Mouse (Mus musculus) limb, embryonic 14.5 days (tissue): ENCODE measurements at regions not wholly inside any gene's neighbourhood (a gene's known extent, or its start where the extent isn't known, plus 50 kb on each side); places are given as distances from the start of the nearest gene placed in this dataset.
A peak's percentile ranks its signal among the peaks of the same experiment; 100 is the strongest.
"Not testable (repeated sequence)": the region's sequence is repeated elsewhere in the genome, so short reads cannot be mapped to it uniquely, and the experiment has no call there.

Experiments used
- ATAC-seq: fragments of 200-750 bp; cut with Nextera tagmentation; 2 replicates; pipeline ENCODE4 v1.8.0; 2017; ENCODE audit warnings: low read depth, moderate number of reproducible peaks, moderate TSS enrichment; ENCODE audit not compliant: low FRiP score
- DNase-seq: peaks from one replicate; pipeline ENCODE4 v3.0.0-alpha.2; 2015; ENCODE audit warnings: low spot score
- H3K27ac ChIP-seq: fragments of 300-500 bp; sonication (generic); replicated peaks from 2 replicates; pipeline ENCODE4 v1.5.1; 2014; ENCODE audit warnings: low read depth, mild to moderate bottlenecking, low read length, moderate library complexity, mixed read lengths
- H3K27me3 ChIP-seq: fragments of 300-500 bp; sonication (generic); 2 replicates; pipeline ENCODE4 v1.6.1; 2014; ENCODE audit warnings: low read length, mixed read lengths; ENCODE audit not compliant: control insufficient read depth, insufficient read depth
- H3K36me3 ChIP-seq: fragments of 300-500 bp; sonication (generic); 2 replicates; pipeline ENCODE4 v1.6.1; 2014; ENCODE audit warnings: mild to moderate bottlenecking, low read length, moderate library complexity, mixed read lengths; ENCODE audit not compliant: control insufficient read depth, insufficient read depth
- H3K4me1 ChIP-seq: fragments of 300-500 bp; sonication (generic); 2 replicates; pipeline ENCODE4 v1.6.1; 2014; ENCODE audit warnings: antibody characterized with exemption, low read length, mixed read lengths; ENCODE audit not compliant: control insufficient read depth, insufficient read depth
- H3K4me2 ChIP-seq: fragments of 300-500 bp; sonication (generic); replicated peaks from 2 replicates; pipeline ENCODE4 v1.6.1; 2014; ENCODE audit warnings: low read depth, mild to moderate bottlenecking, low read length, moderate library complexity; ENCODE audit not compliant: severe bottlenecking
- H3K4me3 ChIP-seq: fragments of 300-500 bp; sonication (generic); replicated peaks from 2 replicates; pipeline ENCODE4 v1.5.1; 2014; ENCODE audit warnings: low read length
- H3K9ac ChIP-seq: fragments of 300-500 bp; sonication (generic); 2 replicates; pipeline ENCODE4 v1.6.1; 2014; ENCODE audit warnings: mild to moderate bottlenecking, low read depth, low read length, moderate library complexity; ENCODE audit not compliant: severe bottlenecking
- H3K9me3 ChIP-seq: fragments of 300-500 bp; sonication (generic); 2 replicates; pipeline ENCODE4 v1.6.1; 2016; ENCODE audit warnings: low read length; ENCODE audit not compliant: control insufficient read depth
- POLR2A ChIP-seq: fragments of 200-500 bp; IDR thresholded peaks from 2 replicates; pipeline ENCODE4 v1.8.0; 2012; ENCODE audit warnings: inconsistent platforms, mild to moderate bottlenecking, moderate library complexity, borderline replicate concordance; ENCODE audit not compliant: insufficient read depth, insufficient read length; ENCODE audit errors: extremely low read depth
- WGBS: fragments of 180-500 bp; shearing (Covaris S2); extraction: QIAGEN DNeasy Blood & Tissue Kit; methylation state at CpG from one replicate; pipeline ENCODE4 v1.1.7; 2014; 5-methylcytosine and 5-hydroxymethylcytosine counted together

DNA sequence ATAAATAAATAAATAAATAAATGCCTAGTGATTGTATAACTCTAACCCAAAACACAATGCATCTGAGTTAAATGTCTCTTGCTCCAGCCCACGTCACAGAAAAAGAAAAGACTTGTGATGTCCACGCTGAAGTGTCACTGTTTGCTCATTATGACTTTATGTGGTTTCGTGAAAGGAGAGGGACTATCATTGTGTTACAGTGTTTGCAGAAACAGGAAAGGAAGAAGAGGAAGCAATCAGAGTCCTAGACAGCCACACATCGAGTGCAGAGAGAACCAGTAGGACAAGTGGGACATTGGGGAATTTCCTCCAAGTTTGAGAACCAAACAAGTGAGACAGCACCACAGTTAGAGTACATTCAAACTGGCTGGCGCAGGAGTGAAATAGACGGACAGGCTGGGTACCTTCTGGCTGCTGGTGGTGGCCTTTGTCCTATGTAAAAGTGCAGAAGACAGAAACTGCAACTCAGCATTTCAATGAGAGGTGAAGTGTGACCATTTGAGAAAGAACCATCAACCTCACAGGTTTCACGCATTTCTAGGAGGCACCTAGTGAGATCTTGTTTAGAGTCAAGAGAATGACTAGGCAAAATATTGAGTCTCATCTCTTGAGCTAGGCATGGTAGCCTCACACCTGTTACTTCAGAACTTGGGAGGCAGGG lies 59.6 kb downstream of the Fasl start:
- no peaks in the 10 kb centered on the region for H3K36me3 ChIP-seq
- no peak overlapping the region for H3K4me3 ChIP-seq
- DNase-seq: no peak
- ATAC-seq: no peak
- no peak overlapping the region for H3K9ac ChIP-seq
- H3K4me1 ChIP-seq: no peaks in the 10 kb centered on the region
- WGBS: 83% methylated on average over 7 of the region's 7 CpGs
- H3K9me3 ChIP-seq: no peaks in the 10 kb centered on the region
- TF ChIP-seq POLR2A: no peak
- no peaks in the 10 kb centered on the region for H3K27me3 ChIP-seq
- H3K4me2 ChIP-seq: no peak overlapping the region
- no peak overlapping the region for H3K27ac ChIP-seq

DNA sequence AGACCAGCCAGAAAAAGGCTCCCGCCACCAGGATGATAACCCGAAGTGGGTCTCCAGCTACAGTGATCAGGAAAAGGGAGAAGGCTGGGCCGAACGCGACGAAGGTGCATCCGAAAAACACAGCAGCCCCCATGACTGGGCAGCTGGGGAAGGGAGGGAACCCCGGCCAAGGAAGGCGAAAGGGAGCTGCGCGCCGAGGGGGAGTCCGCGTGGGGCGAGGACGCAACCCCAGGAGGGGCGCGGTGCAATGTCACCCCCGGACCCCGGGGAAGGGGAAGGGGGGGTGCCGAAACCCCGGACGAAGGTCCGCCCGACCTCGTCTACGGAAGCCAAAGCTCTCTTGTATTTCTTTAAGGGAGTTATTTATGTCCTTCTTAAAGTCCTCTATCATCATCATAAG lies 60.9 kb downstream of the Fasl start:
- DNase-seq, H3K27ac ChIP-seq, H3K9ac ChIP-seq, ATAC-seq, H3K9me3 ChIP-seq, H3K27me3 ChIP-seq, H3K36me3 ChIP-seq, H3K4me1 ChIP-seq, H3K4me3 ChIP-seq, H3K4me2 ChIP-seq: not testable (repeated sequence)
- 95% methylated on average over 9 of the region's 27 CpGs for WGBS

DNA sequence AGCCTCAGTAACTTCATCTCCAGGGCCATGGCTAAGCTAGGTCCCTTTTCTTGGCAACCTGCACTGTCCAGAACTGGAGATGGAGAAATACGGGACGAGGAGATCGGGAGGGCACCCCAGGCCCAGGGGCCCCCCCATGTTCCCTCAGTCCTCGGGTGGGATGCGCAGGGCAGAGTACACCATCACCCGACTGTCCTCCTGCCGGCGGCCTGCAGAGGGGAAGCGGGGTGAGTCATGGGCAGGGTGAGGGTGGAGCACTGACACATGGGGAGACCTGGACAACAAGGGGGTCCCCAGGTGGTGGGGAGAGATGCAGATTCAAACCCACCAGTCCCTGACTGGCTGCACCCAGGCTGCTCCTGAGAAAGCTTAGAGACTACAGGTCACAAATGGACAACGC lies 62.2 kb downstream of the Fasl start:
- H3K36me3 ChIP-seq, H3K4me2 ChIP-seq, H3K4me3 ChIP-seq, H3K9ac ChIP-seq, H3K4me1 ChIP-seq, H3K9me3 ChIP-seq, H3K27me3 ChIP-seq, H3K27ac ChIP-seq, ATAC-seq, DNase-seq: not testable (repeated sequence)
- no CpG with 5 or more reads among the region's 10 CpGs for WGBS

DNA sequence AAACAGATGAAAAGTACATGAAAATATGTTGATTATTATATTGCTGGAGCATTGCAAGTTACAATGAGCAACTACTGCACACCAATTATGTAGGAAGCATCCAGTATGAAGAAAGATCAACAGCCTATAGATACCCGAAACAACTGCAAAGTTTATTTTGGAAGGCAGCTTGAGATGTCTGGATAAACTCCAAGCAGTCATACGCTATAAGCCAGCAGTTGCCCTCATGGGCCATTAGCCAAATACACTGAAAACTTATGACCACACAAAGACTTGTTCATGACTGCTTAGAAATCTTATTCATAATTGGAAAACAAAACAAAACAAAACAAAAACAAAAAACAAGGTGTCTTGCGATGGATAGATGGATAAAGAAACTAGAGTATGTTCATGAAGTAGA lies 68.4 kb downstream of the Fasl start:
- Histone ChIP-seq H3K4me2 (no peak overlapping the region), H3K36me3 (no peaks in the 10 kb centered on the region), H3K9me3 (no peaks in the 10 kb centered on the region), H3K4me1 (no peaks in the 10 kb centered on the region), H3K4me3 (no peak overlapping the region), H3K27ac (no peak overlapping the region), H3K9ac (no peak overlapping the region), H3K27me3 (no peaks in the 10 kb centered on the region)
- no peak for TF ChIP-seq POLR2A
- no peak for DNase-seq
- 72% methylated on average over 3 of the region's 3 CpGs for WGBS
- no peak for ATAC-seq

DNA sequence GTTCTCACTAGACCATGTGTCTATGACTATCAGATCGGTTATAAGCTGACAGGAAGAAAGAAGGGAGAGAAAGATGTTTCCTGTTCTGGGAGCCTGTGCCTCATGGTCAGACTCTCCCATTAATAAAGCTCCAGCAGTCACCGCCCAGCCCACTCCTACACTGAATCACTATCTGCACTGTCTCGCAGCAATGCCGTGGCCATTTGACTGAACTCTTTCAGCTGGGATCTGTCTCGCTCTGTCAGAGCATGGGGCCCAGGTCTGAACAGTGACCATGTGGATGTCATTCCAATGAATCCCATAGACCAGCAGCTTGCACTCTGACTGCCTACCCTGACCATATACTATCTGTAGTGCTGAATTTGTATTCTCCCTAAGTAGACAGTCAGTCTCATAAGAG lies 70.0 kb downstream of the Fasl start:
- Histone ChIP-seq H3K27me3 (no peaks in the 10 kb centered on the region), H3K4me2 (no peak overlapping the region), H3K4me1 (no peaks in the 10 kb centered on the region), H3K36me3 (no peaks in the 10 kb centered on the region), H3K4me3 (no peak overlapping the region), H3K9ac (no peak overlapping the region), H3K27ac (no peak overlapping the region), H3K9me3 (no peaks in the 10 kb centered on the region)
- no peak for TF ChIP-seq POLR2A
- DNase-seq (no peak), ATAC-seq (no peak)
- 59% methylated on average over 5 of the region's 5 CpGs for WGBS

DNA sequence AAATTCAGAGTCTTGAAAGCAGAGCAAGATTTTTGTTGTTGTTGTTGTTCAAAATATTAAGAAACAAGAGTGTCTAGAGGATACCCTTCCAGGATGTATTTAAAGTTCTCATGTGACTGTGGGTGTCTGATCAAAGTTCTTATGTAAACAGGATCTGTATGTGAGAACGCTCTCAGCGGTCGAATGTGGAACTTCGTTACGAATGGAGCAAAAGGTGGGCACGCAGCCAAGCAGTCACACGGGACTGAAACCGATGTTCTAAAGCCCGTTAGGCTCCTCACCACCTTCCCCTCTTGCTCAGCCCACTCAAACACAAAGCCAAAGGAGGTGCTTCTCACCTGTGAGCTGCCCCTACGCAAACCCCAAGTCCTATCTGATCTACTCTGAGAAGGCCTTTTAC lies 75.4 kb downstream of the Fasl start:
- peak; percentile 73 for DNase-seq
- no peaks in the 10 kb centered on the region for H3K36me3 ChIP-seq
- 53% methylated on average over 10 of the region's 10 CpGs for WGBS

More for the DNA sequence above, 75.4 kb downstream of the Fasl start:
- H3K4me3 ChIP-seq: no peak overlapping the region
- H3K4me2 ChIP-seq: no peak overlapping the region
- no peaks in the 10 kb centered on the region for H3K4me1 ChIP-seq
- no peak for ATAC-seq
- no peak overlapping the region for H3K27ac ChIP-seq
- TF ChIP-seq POLR2A: no peak
- H3K27me3 ChIP-seq: no peaks in the 10 kb centered on the region
- H3K9ac ChIP-seq: no peak overlapping the region
- H3K9me3 ChIP-seq: no peaks in the 10 kb centered on the region
